Mouse (Mus musculus) CH12.LX (cell line): ENCODE measurements around the gene Lipt2. TPM values are rescaled to one million over a fixed set of nuclear protein-coding genes. Genes with fewer than 3 reads are reported as not detected.

Experiments
- DNase-seq: peaks from one replicate; pipeline ENCODE4 v3.0.0-alpha.2; 2013; ENCODE audit errors: extremely low read depth
- H3K27ac ChIP-seq: 2 replicates; pipeline ENCODE4 v1.5.1; 2012; ENCODE audit warnings: low read depth, mild to moderate bottlenecking, control low read depth, moderate library complexity; ENCODE audit not compliant: insufficient read depth
- H3K27me3 ChIP-seq: replicated peaks from 2 replicates; pipeline ENCODE3; 2012; ENCODE audit warnings: inconsistent platforms
- H3K36me3 ChIP-seq, 2 experiments: replicated peaks in 1 of 2; 2 replicates each; pipeline versions ENCODE3 to v1.6.1; 2012; ENCODE audit warnings: inconsistent platforms in 1 of 2, low read length in 1 of 2, mild to moderate bottlenecking in 1 of 2, mixed read lengths in 1 of 2, moderate library complexity in 1 of 2; ENCODE audit not compliant: control insufficient read depth in 1 of 2, insufficient read depth in 1 of 2
- H3K4me1 ChIP-seq, 2 experiments: 2 replicates each; pipeline ENCODE4 v1.6.1; 2012; ENCODE audit warnings: inconsistent platforms in 1 of 2, moderate library complexity in 1 of 2; ENCODE audit not compliant: insufficient read depth in 2 of 2, control insufficient read depth in 1 of 2
- H3K4me2 ChIP-seq: 2 replicates; pipeline ENCODE4 v1.6.1; 2012; ENCODE audit warnings: low read depth, mild to moderate bottlenecking, control low read depth; ENCODE audit not compliant: poor library complexity, insufficient read depth, severe bottlenecking
- H3K4me3 ChIP-seq, 3 experiments: fragments of 150-350 bp in 1 of 3; sonication (generic) in 1 of 3; replicated peaks in 1 of 3; 2 replicates each; pipeline versions ENCODE3 to v1.5.1; 2011 to 2012; ENCODE audit warnings: low read depth in 2 of 3, low read length in 2 of 3, mild to moderate bottlenecking in 2 of 3, moderate library complexity in 2 of 3, control low read depth in 1 of 3, improper control_type of control experiment in 1 of 3, inconsistent platforms in 1 of 3, mixed read lengths in 1 of 3; ENCODE audit not compliant: poor library complexity in 1 of 3
- H3K79me2 ChIP-seq: replicated peaks from 2 replicates; pipeline ENCODE4 v1.6.1; 2012; ENCODE audit warnings: mild to moderate bottlenecking, moderate library complexity; ENCODE audit not compliant: control insufficient read depth, poor library complexity, insufficient read depth, severe bottlenecking; ENCODE audit errors: extremely low read depth
- H3K9ac ChIP-seq: 2 replicates; pipeline ENCODE4 v1.6.1; 2012; ENCODE audit warnings: low read depth, mild to moderate bottlenecking, control low read depth, moderate library complexity; ENCODE audit not compliant: insufficient read depth
- H3K9me3 ChIP-seq: replicated peaks from 2 replicates; pipeline ENCODE3; 2012; ENCODE audit warnings: low read length, inconsistent platforms, mixed read lengths
- CHD1 ChIP-seq: IDR thresholded peaks from 2 replicates; pipeline ENCODE4 v1.6.1; 2012; ENCODE audit warnings: low read depth, low read length, improper control_type of control experiment, inconsistent platforms
- CHD2 ChIP-seq: IDR thresholded peaks from 2 replicates; pipeline ENCODE4 v1.6.1; 2011; ENCODE audit warnings: low read length, improper control_type of control experiment
- E2F4 ChIP-seq: IDR thresholded peaks from 2 replicates; pipeline ENCODE4 v1.6.1; 2011; ENCODE audit warnings: low read depth, low read length, improper control_type of control experiment; ENCODE audit not compliant: insufficient replicate concordance
- EP300 ChIP-seq: IDR thresholded peaks from 2 replicates; pipeline ENCODE4 v1.6.1; 2011; ENCODE audit warnings: low read length, improper control_type of control experiment
- ETS1 ChIP-seq: conservative IDR thresholded peaks from 2 replicates; pipeline ENCODE4 v1.6.1; 2012; ENCODE audit warnings: low read depth, mild to moderate bottlenecking, inconsistent platforms, low read length, improper control_type of control experiment, moderate library complexity
- IRF4 ChIP-seq: IDR thresholded peaks from 2 replicates; pipeline ENCODE4 v1.6.1; 2014; ENCODE audit warnings: low read depth, mild to moderate bottlenecking, inconsistent platforms, low read length, improper control_type of control experiment
- MYC ChIP-seq: IDR thresholded peaks from 2 replicates; pipeline ENCODE4 v1.6.1; 2011; ENCODE audit warnings: low read depth, mild to moderate bottlenecking, improper control_type of control experiment, low read length
- NRF1 ChIP-seq: IDR thresholded peaks from 2 replicates; pipeline ENCODE4 v1.6.1; 2014; ENCODE audit warnings: low read depth, mild to moderate bottlenecking, inconsistent platforms, low read length, improper control_type of control experiment, moderate library complexity
- PAX5 ChIP-seq: IDR thresholded peaks from 2 replicates; pipeline ENCODE4 v1.6.1; 2012; ENCODE audit warnings: low read length, inconsistent platforms, mixed read lengths
- POLR2AphosphoS2 ChIP-seq: IDR thresholded peaks from 2 replicates; pipeline ENCODE4 v1.6.1; 2011; ENCODE audit warnings: low read depth, low read length, improper control_type of control experiment
- RAD21 ChIP-seq: IDR thresholded peaks from 2 replicates; pipeline ENCODE4 v1.6.1; 2011; ENCODE audit warnings: low read depth, mild to moderate bottlenecking, low read length, improper control_type of control experiment, moderate library complexity
- RCOR1 ChIP-seq: conservative IDR thresholded peaks from 2 replicates; pipeline ENCODE4 v1.6.1; 2012; ENCODE audit warnings: low read depth, mild to moderate bottlenecking, inconsistent platforms, low read length, improper control_type of control experiment
- TCF12 ChIP-seq: IDR thresholded peaks from 2 replicates; pipeline ENCODE4 v1.6.1; 2014; ENCODE audit warnings: low read depth, mild to moderate bottlenecking, inconsistent platforms, low read length, improper control_type of control experiment
- UBTF ChIP-seq: IDR thresholded peaks from 2 replicates; pipeline ENCODE4 v1.6.1; 2012; ENCODE audit warnings: low read depth, mild to moderate bottlenecking, inconsistent platforms, low read length, improper control_type of control experiment, moderate library complexity
- ZC3H11A ChIP-seq: IDR thresholded peaks from 2 replicates; pipeline ENCODE4 v1.6.1; 2012; ENCODE audit warnings: low read depth, mild to moderate bottlenecking, inconsistent platforms, low read length, improper control_type of control experiment
- ZKSCAN1 ChIP-seq: IDR thresholded peaks from 2 replicates; pipeline ENCODE4 v1.6.1; 2012; ENCODE audit warnings: low read depth, inconsistent platforms, low read length, improper control_type of control experiment, borderline replicate concordance
- ZNF384 ChIP-seq: IDR thresholded peaks from 2 replicates; pipeline ENCODE4 v1.6.1; 2012; ENCODE audit warnings: low read depth, low read length, improper control_type of control experiment, inconsistent platforms
- dilution Hi-C: fragments of 300-500 bp; cut with MboI; formaldehyde crosslinking; loops from 2 replicates; pipeline ENCODE4 v1.14.3; 2020; ENCODE audit warnings: low sequenced_read_pairs; ENCODE audit not compliant: extremely low pct_unique_long_range_greater_than_20kb, extremely low pct_ligation_motif_present
- in situ Hi-C: fragments of 300-500 bp; cut with MboI; formaldehyde crosslinking; loops from 3 replicates; pipeline ENCODE4 v1.14.3; 2019; ENCODE audit warnings: low sequenced_read_pairs, low pct_ligation_motif_present, low pct_unique_long_range_greater_than_20kb, mixed read lengths
- polyA plus RNA-seq: library from polyadenylated mRNA; unstranded; fragments of >175 nt; gene quantifications from 2 replicates; pipeline ENCODE4 v1.2.1, GENCODE M21; 2012; ENCODE audit warnings: low read depth; ENCODE audit not compliant: insufficient read length
- total RNA-seq, 2 experiments: library from RNA; depleted of rRNA; stranded (reverse); fragments of 300-350 nt in 1 of 2; fragments of >200 nt in 1 of 2; gene quantifications; 2 replicates each; pipeline ENCODE4 v1.2.3; 2012 to 2014

The Lipt2 gene
- total and polyA plus RNA-seq, 3 experiments: 5.3 to 15.4 (median 10.3) TPM

GRCm38 (mm10) chr7:100181176-100181575 lies 22.1 kb downstream of the Lipt2 start:
- no peaks in the 10 kb centered on the region for H3K36me3 ChIP-seq
- no peak overlapping the region for H3K4me3 ChIP-seq
- no peak overlapping the region for H3K4me2 ChIP-seq
- H3K9me3 ChIP-seq: no peaks in the 10 kb centered on the region
- peaks cover 3% of the 10 kb centered on the region for H3K27me3 ChIP-seq
- no peak for DNase-seq
- TF ChIP-seq MYC: no peak
- TF ChIP-seq IRF4: no peak
- TF ChIP-seq ZC3H11A: no peak
- H3K27ac ChIP-seq: no peak overlapping the region
- dilution Hi-C loops (no loop called here), in situ Hi-C loops (loop anchor here (25.0 kb wide), 1 partner anchor 169 kb away; the partner anchor contains the start of gene Chrdl2)
- no peaks in the 10 kb centered on the region for H3K79me2 ChIP-seq
- H3K9ac ChIP-seq: no peak overlapping the region
- peaks cover 0 to 2% of the 10 kb centered on the region in 2 experiments; a peak in 2 of 4 replicates for H3K4me1 ChIP-seq

- Histone ChIP-seq H3K27me3 (peaks cover 3% of the 10 kb centered on the region), H3K4me1 (no peaks in the 10 kb centered on the region), H3K27ac (no peak overlapping the region), H3K9ac (no peak overlapping the region), H3K4me2 (no peak overlapping the region), H3K79me2 (no peaks in the 10 kb centered on the region), H3K4me3 (no peak overlapping the region), H3K9me3 (no peaks in the 10 kb centered on the region), H3K36me3 (no peaks in the 10 kb centered on the region)
- TF ChIP-seq TCF12: no peak
- no peak for TF ChIP-seq POLR2AphosphoS2
- no peak for TF ChIP-seq CHD2
- no peak for TF ChIP-seq E2F4
- TF ChIP-seq EP300: no peak
- TF ChIP-seq ZNF384: no peak
- TF ChIP-seq ZKSCAN1: no peak
- TF ChIP-seq RCOR1: no peak
- no peak for TF ChIP-seq ETS1
- no peak for TF ChIP-seq RAD21
- no peak for TF ChIP-seq IRF4
- no peak for TF ChIP-seq UBTF
- TF ChIP-seq NRF1: no peak
- no peak for TF ChIP-seq CHD1
- TF ChIP-seq PAX5: no peak
- DNase-seq: no peak
- in situ Hi-C loops (loop anchor here (25.0 kb wide), 1 partner anchor 169 kb away; the partner anchor contains the start of gene Chrdl2), dilution Hi-C loops (no loop called here)
These were observed 22.5 kb downstream of the Lipt2 start for GRCm38 (mm10) chr7:100181614-100182013.
